Mouse (Mus musculus) lung, postnatal 10 days (tissue): ENCODE data around the gene 1110017D15Rik.

Experiments
- DNase-seq: peaks from one replicate; pipeline ENCODE4 v3.0.0; 2021

The 1110017D15Rik gene

GRCm38 (mm10) chr4:41517233-41517632, at the start of gene 1110017D15Rik:
Gene 1110017D15Rik, minus strand, starts transcription at chr4:41517333.
- DNase-seq: no peak

DNA sequence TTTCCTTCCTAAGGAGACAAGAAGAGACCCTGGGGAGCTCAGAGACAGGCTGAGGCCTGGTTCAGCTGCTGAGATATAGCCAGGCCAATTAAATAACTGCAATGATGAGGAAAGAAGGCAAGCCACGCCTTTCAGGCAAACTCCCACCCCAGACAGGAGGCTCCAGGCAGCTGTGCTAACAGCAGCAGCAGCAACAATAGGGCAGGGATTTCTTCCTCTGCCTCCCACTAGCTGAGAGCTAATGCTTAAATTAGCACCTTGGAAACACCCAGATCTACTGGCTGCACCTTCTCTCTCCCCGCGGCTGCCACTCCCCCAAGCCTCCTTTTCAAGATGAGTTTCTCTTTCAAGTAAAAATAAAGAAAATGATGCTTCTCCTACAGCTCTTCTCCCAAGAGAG, 49.0 kb upstream of the 1110017D15Rik start:
- DNase-seq: no peak

- no peak for DNase-seq
Observed at GRCm38 (mm10) chr4:41563297-41563696, 46.2 kb upstream of the 1110017D15Rik start.

DNA sequence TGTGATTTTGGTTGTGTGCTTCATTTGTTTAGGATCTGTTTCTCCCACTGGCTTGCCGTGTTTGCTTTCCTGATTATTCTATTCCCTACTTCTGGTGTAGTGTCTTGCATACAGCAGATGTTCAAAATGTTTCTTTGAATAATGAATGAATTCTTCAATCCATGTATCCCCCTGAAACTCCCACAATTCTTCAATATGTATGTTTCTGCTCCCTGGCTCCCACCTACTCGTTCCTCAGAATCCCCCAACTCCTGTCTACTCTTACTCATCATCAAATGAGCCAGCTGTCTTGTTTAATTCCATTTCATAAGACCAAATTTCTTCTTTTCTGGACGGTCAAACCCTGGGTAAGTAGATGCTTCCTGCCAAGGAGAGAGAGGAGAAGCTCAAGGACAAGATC, 40.0 kb upstream of the 1110017D15Rik start:
- no peak for DNase-seq

DNA sequence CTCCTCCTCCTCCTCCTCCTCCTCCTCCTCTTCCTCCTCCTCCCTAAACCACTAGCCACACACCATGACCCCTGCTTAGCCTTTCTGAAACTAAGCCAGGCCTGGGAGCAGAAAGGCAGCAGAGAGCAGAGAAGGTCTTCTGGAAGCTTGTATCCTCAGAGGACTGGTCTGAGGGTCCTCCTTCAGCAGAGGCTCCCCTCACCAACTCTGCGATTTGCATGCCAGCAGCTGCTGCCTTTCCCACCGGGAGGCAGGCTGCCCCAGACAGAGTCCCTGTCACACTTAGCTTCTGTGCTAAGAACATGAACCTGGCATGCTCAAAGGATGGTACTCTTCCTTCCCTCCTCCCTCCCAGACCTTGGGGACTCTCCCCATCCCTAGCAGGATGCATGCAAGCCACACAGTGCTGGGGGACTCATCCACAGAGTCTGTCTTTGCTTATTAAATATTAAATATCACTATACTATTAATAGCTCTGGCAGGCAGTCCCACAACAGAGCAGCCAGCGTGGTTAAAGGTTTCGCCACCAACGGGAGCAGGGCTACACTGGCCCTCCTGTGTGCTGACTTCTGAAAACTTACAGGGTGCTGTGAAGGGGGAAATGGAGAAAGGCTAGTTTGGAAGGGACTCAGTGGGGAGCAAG, 39.3 kb upstream of the 1110017D15Rik start:
- peak; percentile 8 for DNase-seq

- peak; percentile 94 for DNase-seq
Observed at GRCm38 (mm10) chr4:41554994-41555663, 38.0 kb upstream of the 1110017D15Rik start.

GRCm38 (mm10) chr4:41553116-41553515, 36.0 kb upstream of the 1110017D15Rik start:
- DNase-seq: no peak

DNA sequence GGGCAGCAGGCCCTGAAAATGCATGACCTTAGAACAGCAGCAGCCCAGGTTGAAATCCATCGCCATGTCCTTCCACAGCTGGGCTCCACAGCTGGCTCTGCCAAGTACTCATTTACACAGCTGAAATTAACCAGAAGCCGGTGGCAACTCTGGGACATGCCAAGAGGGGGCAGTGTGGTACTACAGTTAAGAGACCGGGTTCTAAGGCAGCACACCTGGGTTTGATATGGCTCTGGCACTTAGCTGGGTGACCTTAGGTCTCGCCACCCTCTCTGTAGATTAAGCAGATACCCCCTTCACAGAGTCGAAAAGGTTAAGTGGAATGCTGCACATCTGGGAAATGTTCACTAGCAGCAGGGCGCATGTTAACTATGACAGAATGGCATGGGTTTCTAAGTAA, 35.4 kb upstream of the 1110017D15Rik start:
- DNase-seq: peak; percentile 85

GRCm38 (mm10) chr4:41547086-41547485, 30.0 kb upstream of the 1110017D15Rik start:
- no peak for DNase-seq

GRCm38 (mm10) chr4:41545985-41546384, 28.9 kb upstream of the 1110017D15Rik start:
- DNase-seq: peak; percentile 61

- no peak for DNase-seq
Observed at GRCm38 (mm10) chr4:41542136-41542535, 25.0 kb upstream of the 1110017D15Rik start.

GRCm38 (mm10) chr4:41534866-41535265, 17.7 kb upstream of the 1110017D15Rik start:
- DNase-seq: peak; percentile 22

GRCm38 (mm10) chr4:41532420-41532819, 15.3 kb upstream of the 1110017D15Rik start:
- DNase-seq: peak; percentile 36

- peak; percentile 56 for DNase-seq
Observed at GRCm38 (mm10) chr4:41527996-41528395, 10.9 kb upstream of the 1110017D15Rik start.

DNA sequence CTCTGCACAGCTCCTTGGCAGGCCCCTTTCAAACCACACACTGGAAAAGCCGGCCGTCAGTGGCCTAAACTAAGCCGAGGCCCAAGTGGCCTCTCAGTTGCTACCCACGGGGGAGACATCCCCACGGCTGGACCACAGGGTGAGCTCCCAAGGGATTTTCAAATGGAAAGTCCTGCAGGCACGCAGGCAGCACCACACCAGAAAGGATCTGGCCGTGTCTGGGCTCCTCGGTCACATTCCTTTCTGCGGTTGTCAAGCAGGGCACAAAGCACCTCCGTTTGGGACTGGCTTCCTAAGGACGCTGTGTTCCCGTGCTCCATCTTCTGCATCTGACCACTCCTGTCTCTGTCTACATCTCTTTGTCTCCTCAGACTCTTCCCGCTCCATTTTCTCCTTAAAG, 9.9 kb upstream of the 1110017D15Rik start:
- DNase-seq: no peak

DNA sequence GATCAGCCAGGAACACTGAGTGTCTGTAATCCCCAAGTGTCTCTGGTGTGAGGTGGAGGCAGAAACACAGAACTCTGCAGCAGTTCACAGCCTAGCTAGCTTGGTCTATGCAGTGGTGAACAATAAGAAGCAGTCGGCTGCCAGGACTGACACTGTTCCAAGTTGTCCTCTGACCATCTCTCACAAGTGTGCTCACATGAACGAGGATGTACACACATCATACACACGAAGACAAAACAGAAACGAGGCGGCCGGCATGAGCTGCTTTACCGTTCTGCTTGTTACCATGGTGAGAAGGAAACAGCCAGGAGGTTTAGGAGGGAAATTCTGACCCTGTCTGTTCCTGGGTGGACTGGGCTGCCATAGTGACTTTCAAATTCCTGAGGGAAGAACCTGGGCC, 9.4 kb upstream of the 1110017D15Rik start:
- DNase-seq: no peak

DNA sequence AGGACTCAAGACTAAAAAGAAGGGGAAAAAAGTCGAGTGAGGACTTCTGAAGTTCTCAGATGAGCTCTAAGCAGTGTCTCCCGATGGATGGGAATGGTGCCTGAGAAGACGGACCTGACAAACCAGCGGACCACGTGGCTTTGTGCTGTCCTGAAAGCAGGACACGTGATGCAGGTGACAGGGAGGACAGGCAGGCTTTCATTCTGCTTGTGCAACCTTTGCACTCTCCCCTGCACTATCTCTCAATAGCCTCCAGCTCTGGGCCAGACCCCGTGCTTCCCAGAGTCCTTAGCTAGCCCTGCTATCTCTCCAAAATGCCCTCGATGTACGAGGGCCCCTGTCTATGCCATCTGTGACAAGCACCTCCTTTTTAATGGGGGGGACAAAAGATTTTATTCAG, 7.7 kb upstream of the 1110017D15Rik start:
- no peak for DNase-seq

GRCm38 (mm10) chr4:41523839-41524238, 6.7 kb upstream of the 1110017D15Rik start:
- DNase-seq: no peak

- DNase-seq: peak; percentile 60
Observed at GRCm38 (mm10) chr4:41522788-41523187, 5.7 kb upstream of the 1110017D15Rik start.

- no peak for DNase-seq
Observed at GRCm38 (mm10) chr4:41522136-41522535, 5.0 kb upstream of the 1110017D15Rik start.

DNA sequence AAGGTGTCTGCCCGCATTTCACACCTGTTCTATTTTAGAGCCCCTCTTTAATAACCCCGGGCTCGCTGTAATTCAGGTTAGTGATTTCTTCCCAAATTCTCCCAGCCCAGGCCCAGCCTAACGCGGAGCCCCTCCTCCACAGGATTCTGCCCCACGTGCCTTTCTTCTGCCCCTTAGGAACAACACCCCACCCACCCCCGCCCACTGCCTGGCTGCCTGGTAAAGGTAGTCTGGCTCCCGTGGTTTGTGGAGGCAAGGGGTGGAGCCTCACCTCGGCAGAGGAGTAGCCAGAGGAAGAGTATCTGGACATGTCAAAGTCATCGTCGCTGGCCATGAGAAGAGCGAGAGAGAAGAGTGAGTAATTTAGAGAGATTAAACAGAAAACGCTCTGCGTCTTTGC, 3.5 kb upstream of the 1110017D15Rik start:
- no peak for DNase-seq

DNA sequence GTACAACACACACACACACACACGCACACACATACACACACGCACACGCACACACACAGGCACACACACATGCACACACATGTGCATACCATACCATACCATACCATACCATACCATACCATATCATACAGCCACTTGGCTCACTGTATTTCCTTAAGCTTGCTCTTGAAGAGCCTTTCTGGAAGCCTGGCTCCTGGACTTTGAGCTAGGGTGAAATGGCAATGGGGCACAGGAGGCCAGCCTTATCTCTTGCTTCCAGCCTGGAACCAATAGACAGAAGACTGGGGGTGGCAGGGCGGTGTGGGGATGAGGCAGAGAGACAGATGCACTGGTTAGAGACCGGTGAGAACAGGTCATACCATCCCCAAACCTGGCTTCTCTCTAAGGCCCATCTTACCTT, 2.1 kb upstream of the 1110017D15Rik start:
- DNase-seq: no peak

DNA sequence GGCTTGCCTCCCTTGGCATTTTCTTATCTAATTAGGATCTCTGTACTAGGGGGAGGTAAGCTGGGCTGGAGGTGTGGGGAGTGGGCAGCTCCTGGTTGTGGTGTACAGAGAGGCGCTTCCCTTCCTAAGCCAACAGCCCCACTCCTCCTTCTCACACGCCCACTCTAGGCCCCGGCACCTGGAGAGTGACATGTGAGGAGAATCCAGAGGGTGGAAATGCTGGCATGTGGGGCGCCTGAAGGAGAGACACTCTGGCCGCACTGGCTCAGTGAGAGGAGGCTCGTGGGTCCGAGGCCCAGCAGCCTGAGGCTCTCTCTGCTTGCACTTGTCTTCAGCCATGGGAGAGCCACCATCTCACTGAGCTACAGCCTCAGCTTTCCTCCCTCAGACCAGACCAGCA, 1.2 kb upstream of the 1110017D15Rik start:
- no peak for DNase-seq

DNA sequence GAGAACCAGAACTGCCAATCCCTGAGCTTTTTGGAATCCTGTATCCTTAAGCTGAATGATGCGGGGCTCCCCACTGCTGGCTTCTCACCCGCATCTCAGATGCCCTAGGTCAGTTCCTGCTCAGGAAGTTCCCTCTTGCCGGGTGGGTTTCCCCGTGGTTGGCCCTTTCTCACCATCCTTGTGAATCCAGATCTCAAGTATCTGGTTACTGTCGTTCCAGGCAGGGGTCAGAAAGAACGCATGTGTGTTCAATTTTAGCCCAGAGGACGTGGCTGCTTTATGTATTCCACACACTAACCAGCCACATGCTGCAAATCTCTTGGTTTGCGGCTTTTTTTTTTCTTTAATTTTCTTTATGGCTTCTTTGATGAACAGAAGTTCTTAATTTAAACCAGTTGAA, 3.4 kb downstream of the 1110017D15Rik start:
- DNase-seq: no peak

- DNase-seq: no peak
Observed at GRCm38 (mm10) chr4:41513309-41513708, 3.8 kb downstream of the 1110017D15Rik start.
